Mouse (Mus musculus): ENCODE measurements around the gene Myrip. TPM values are rescaled to one million over a fixed set of nuclear protein-coding genes. Genes with fewer than 3 reads are reported as not detected.

Myrip gene
- 3.3 TPM for polyA plus RNA-seq (2014; fragmentation: Illumina TruSeq; extraction: RNeasy Lipid Tissue Mini Kit (QIAGEN cat#74804); ENCODE audit: low read depth, low replicate concordance)

DNA sequence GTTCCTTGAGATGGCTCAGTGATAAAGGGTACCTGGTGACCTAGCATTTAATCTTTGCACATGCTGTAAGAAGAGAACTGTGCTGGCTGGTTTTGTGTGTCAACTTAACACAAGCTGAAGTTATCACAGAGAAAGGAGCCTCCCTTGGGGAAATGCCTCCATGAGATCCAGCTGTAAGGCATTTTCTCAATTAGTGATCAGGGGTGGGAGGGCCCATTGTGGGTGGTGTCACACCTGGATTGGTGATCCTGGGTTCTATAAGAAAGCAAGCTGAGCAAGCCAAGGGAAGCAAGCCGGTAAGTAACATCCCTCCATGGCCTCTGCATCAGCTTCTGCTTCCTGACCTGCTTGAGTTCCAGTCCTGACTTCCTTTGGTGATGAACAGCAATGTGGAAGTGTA, at the start of gene Myrip:
Gene Myrip, plus strand, starts transcription at position 301 of the 400 bp plus-strand sequence.

DNA sequence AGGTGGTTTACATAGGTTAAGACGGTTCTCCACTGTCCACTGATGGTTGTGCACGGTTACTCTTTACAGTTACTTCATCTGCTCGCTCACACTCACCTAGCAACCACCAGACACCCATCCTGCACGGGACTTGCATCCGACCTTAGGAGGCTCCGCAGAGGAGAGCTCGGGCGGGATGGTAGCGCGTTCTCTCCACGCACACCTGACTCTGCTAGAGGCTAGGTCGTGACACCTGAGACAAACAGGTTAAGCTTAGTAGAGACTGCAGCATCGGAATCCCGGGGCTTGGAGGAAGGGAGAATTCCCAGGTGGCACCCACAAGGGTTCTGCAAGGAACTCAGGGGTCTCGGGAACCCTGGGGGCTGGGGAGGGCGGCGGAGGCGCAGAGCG, 190.7 kb downstream of the Myrip start, which contains the start of gene Eif1b:
Gene Eif1b, plus strand, starts transcription at position 223 of the 390 bp plus-strand sequence.

Other genes with a start within 250 kb of the Myrip start
- 6.9 TPM for gene Cx3cr1, start 231.6 kb upstream of the Myrip start, polyA plus RNA-seq (2014; fragmentation: Illumina TruSeq; extraction: RNeasy Lipid Tissue Mini Kit (QIAGEN cat#74804); ENCODE audit: low read depth, low replicate concordance)
- not detected for gene Ccr8, start 209.4 kb upstream of the Myrip start, polyA plus RNA-seq (2014; fragmentation: Illumina TruSeq; extraction: RNeasy Lipid Tissue Mini Kit (QIAGEN cat#74804); ENCODE audit: low read depth, low replicate concordance)
- 23.7 TPM for gene Slc25a38, start 191.1 kb upstream of the Myrip start, polyA plus RNA-seq (2014; fragmentation: Illumina TruSeq; extraction: RNeasy Lipid Tissue Mini Kit (QIAGEN cat#74804); ENCODE audit: low read depth, low replicate concordance)
- 1,283 TPM for gene Rpsa, start 173.8 kb upstream of the Myrip start, polyA plus RNA-seq (2014; fragmentation: Illumina TruSeq; extraction: RNeasy Lipid Tissue Mini Kit (QIAGEN cat#74804); ENCODE audit: low read depth, low replicate concordance)
- 0.17 TPM for gene Mobp, start 151.8 kb upstream of the Myrip start, polyA plus RNA-seq (2014; fragmentation: Illumina TruSeq; extraction: RNeasy Lipid Tissue Mini Kit (QIAGEN cat#74804); ENCODE audit: low read depth, low replicate concordance)
- gene Eif1b, start 190.7 kb downstream of the Myrip start, polyA plus RNA-seq (2014; fragmentation: Illumina TruSeq; extraction: RNeasy Lipid Tissue Mini Kit (QIAGEN cat#74804); ENCODE audit: low read depth, low replicate concordance), result 51.5 TPM
- gene Entpd3, start 238.3 kb downstream of the Myrip start, polyA plus RNA-seq (2014; fragmentation: Illumina TruSeq; extraction: RNeasy Lipid Tissue Mini Kit (QIAGEN cat#74804); ENCODE audit: low read depth, low replicate concordance), result not detected